ENCODE assay signal across 16 mouse cellular contexts in the genomic region with DNA sequence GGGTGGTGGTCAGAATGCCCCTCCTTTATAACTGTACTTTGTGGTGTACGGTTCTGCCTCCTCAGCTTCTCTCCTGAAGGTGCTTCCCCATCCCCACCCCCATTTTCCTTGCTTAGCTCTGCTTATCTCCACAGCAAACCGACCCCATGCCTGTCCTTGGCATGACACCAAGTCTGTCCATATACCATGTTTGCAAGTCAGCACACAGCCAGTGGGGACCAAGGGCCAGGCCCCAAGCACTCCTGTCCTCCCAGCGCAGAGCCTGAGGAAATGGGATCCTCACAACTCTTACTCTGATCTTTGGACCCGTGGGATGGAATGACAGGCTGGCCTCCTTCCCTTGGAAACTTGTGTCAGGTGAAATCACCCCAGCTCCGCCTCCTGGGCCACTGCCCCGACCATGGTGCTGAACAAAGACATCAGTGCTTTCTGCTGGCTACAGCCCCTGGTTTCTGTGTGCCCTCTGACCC. TPM values are rescaled to one million over a fixed set of nuclear protein-coding genes. Genes with fewer than 3 reads are reported as not detected.
DNase-seq lines count a peak whose midpoint lies in the region; ATAC-seq and TF ChIP-seq lines count a peak whose summit lies in the region.
"Had no signal": no experiment of that assay in that cellular context is flagged by ENCODE, and none has a peak within 500 bp of the region (broad histone marks: within the 10 kb centered on the region; RNA-seq: fewer than 3 reads in every experiment).

No protein-coding gene starts in this region.

- TF ChIP-seq POLR2A in liver, adult 2 months (IDR thresholded peaks at IDR 0.05; ENCODE audit: extremely low read depth, insufficient read depth, low read length) = no peak
- TF ChIP-seq POLR2A in small intestine, adult 2 months (IDR thresholded peaks at IDR 0.05; ENCODE audit: low read depth, low read length) = no peak

- no peaks in the 10 kb centered on the region for H3K79me2 ChIP-seq in liver, adult 2 months (ENCODE audit: control insufficient read depth, insufficient read depth, low read length)

- H3K27ac ChIP-seq in liver, adult 2 months (replicated peaks; ENCODE audit: insufficient read depth, low read depth, low read length) = no peak overlapping the region
- peak overlapping the region; percentile 85 for H3K27ac ChIP-seq in intestine, embryonic 16.5 days (ENCODE audit: low read length)
- H3K27ac ChIP-seq in small intestine, adult 2 months (ENCODE audit: insufficient read depth, low read depth, low read length) = peak overlapping the region; percentile 35; the same call in 1 of the 2 replicates
- H3K27ac ChIP-seq: limb, embryonic 12.5 days had no signal

- no peaks in the 10 kb centered on the region for H3K9me3 ChIP-seq in intestine, embryonic 16.5 days (ENCODE audit: control insufficient read depth, low read length)
- H3K9me3 ChIP-seq: limb, embryonic 12.5 days had no signal

- no peak overlapping the region for H3K4me2 ChIP-seq in intestine, embryonic 16.5 days (ENCODE audit: low read depth, low read length)
- H3K4me2 ChIP-seq: limb, embryonic 12.5 days had no signal

- peak; percentile 77 for ATAC-seq in intestine, embryonic 16.5 days
- ATAC-seq: activated CD4-positive, CD25-positive, alpha-beta regulatory T cell, adult 4 months had no signal

- DNase-seq in liver, adult 2 months (ENCODE audit: extremely low read depth, low read depth, low spot score) = peak; percentile 72
- no peak for DNase-seq in liver
- DNase-seq in kidney, postnatal 14 days = peak; percentile 78
- DNase-seq in thymus, postnatal 25 days = no peak
- DNase-seq in heart, adult 8-10 months (ENCODE audit: low spot score) = no peak
- DNase-seq: embryo, embryonic 11 days; heart, adult 18-20 months; layer of hippocampus, adult 9-11 months; lung, postnatal 4 days; thymus, postnatal 14 days had no signal

- no peak overlapping the region for H3K4me3 ChIP-seq in liver, adult 2 months (ENCODE audit: insufficient read depth, low read depth, low read length)
- H3K4me3 ChIP-seq in intestine, embryonic 16.5 days (ENCODE audit: low read length) = no peak overlapping the region
- H3K4me3 ChIP-seq in small intestine, adult 2 months (ENCODE audit: low read depth, low read length) = no peak overlapping the region
- H3K4me3 ChIP-seq: limb, embryonic 12.5 days had no signal

- no peaks in the 10 kb centered on the region for H3K27me3 ChIP-seq in liver, adult 2 months (ENCODE audit: control insufficient read depth, insufficient read depth, low read length)
- no peaks in the 10 kb centered on the region for H3K27me3 ChIP-seq in intestine, embryonic 16.5 days (replicated peaks; ENCODE audit: control insufficient read depth, insufficient read depth, low read length)
- H3K27me3 ChIP-seq in small intestine, adult 2 months (ENCODE audit: control insufficient read depth, insufficient read depth, low read length) = no peaks in the 10 kb centered on the region
- H3K27me3 ChIP-seq: limb, embryonic 12.5 days had no signal

- H3K36me3 ChIP-seq in liver, adult 2 months (ENCODE audit: control insufficient read depth, insufficient read depth, low read length) = peaks cover 8% of the 10 kb centered on the region
- H3K36me3 ChIP-seq in intestine, embryonic 16.5 days (ENCODE audit: control insufficient read depth, insufficient read depth, low read length) = peaks cover 16% of the 10 kb centered on the region
- peaks cover 40% of the 10 kb centered on the region for H3K36me3 ChIP-seq in small intestine, adult 2 months (ENCODE audit: control insufficient read depth, insufficient read depth, low read length)

- WGBS in liver, adult 2 months = 17% methylated on average over 6 of the region's 6 CpGs
- 53% methylated on average over 6 of the region's 6 CpGs for WGBS in intestine, embryonic 16.5 days
- 20% methylated on average over 6 of the region's 6 CpGs for WGBS in small intestine, adult 2 months

- H3K4me1 ChIP-seq in liver, adult 2 months (ENCODE audit: control insufficient read depth, insufficient read depth, low read length) = peaks cover 7% of the 10 kb centered on the region; the same call in 1 of the 2 replicates
- peaks cover 28% of the 10 kb centered on the region for H3K4me1 ChIP-seq in intestine, embryonic 16.5 days (ENCODE audit: control insufficient read depth, insufficient read depth, low read length)
- H3K4me1 ChIP-seq in small intestine, adult 2 months (ENCODE audit: control insufficient read depth, insufficient read depth, insufficient read length, low read length) = peaks cover 24% of the 10 kb centered on the region

- no peak overlapping the region for H3K9ac ChIP-seq in liver, adult 2 months (ENCODE audit: low read depth, low read length)
- H3K9ac ChIP-seq in intestine, embryonic 16.5 days (ENCODE audit: low read depth, low read length) = peak overlapping the region; percentile 41
- H3K9ac ChIP-seq: limb, embryonic 12.5 days had no signal

- no peak for TF ChIP-seq CTCF in liver, adult 2 months (IDR thresholded peaks at IDR 0.05; ENCODE audit: low read depth, low read length)
- no peak for TF ChIP-seq CTCF in small intestine, adult 2 months (IDR thresholded peaks at IDR 0.05; ENCODE audit: extremely low read depth, insufficient read length, insufficient replicate concordance, low read depth, low read length)

RNA-seq across cellular contexts. Expression of a gene that starts 4.8 kb away (rescaled TPM):
- total RNA-seq in liver, adult 2 months (2014; rRNA removed) = not detected in 2 replicates
- polyA plus RNA-seq in liver, adult 2 months (2012; rRNA removed) = not detected in 2 replicates
- not detected in 2 replicates for polyA plus RNA-seq in intestine, embryonic 16.5 days (2015; fragmentation: Nextera tagmentation; extraction: Ambion mirVana)
- not detected in 2 replicates for polyA plus RNA-seq in small intestine, adult 2 months (2012; rRNA removed)
- not detected for total RNA-seq in heart, adult 8-10 months (2022)
- total RNA-seq: heart, adult 18-20 months; hematopoietic stem cell, adult 5-6 weeks had no signal
- polyA plus RNA-seq: activated CD4-positive, CD25-positive, alpha-beta regulatory T cell, adult 4 months; limb, embryonic 12.5 days; spleen, adult 2 months had no signal

RNA-seq across cellular contexts. Expression of a gene that starts 12.0 kb away (rescaled TPM):
- 0.40 and 0.46 TPM in 2 replicates for total RNA-seq in liver, adult 2 months (2014; rRNA removed)
- polyA plus RNA-seq in liver, adult 2 months (2012; rRNA removed) = 0.26 and 0.62 TPM in 2 replicates
- polyA plus RNA-seq in intestine, embryonic 16.5 days (2015; fragmentation: Nextera tagmentation; extraction: Ambion mirVana) = 0.56 and 0.66 TPM in 2 replicates
- 0.76 and 1.4 TPM in 2 replicates for polyA plus RNA-seq in small intestine, adult 2 months (2012; rRNA removed)
- not detected for total RNA-seq in heart, adult 8-10 months (2022)
- total RNA-seq: heart, adult 18-20 months; hematopoietic stem cell, adult 5-6 weeks had no signal

RNA-seq across cellular contexts. Expression of a gene that starts 14.2 kb away (rescaled TPM):
- 62.2 and 63.3 TPM in 2 replicates for total RNA-seq in liver, adult 2 months (2014; rRNA removed)
- polyA plus RNA-seq in liver, adult 2 months (2012; rRNA removed) = 78.4 and 83.0 TPM in 2 replicates
- 107 and 108 TPM in 2 replicates for polyA plus RNA-seq in intestine, embryonic 16.5 days (2015; fragmentation: Nextera tagmentation; extraction: Ambion mirVana)
- 114 and 183 TPM in 2 replicates for polyA plus RNA-seq in small intestine, adult 2 months (2012; rRNA removed)
- total RNA-seq in heart, adult 8-10 months (2022) = 10 to 100 TPM; 60.7 to 64.8 (median 62.3) TPM

RNA-seq across cellular contexts. Expression of a gene that starts 17.8 kb away (rescaled TPM):
- not detected in 2 replicates for total RNA-seq in liver, adult 2 months (2014; rRNA removed)
- 0.07 TPM in 2 replicates for polyA plus RNA-seq in liver, adult 2 months (2012; rRNA removed)
- polyA plus RNA-seq in intestine, embryonic 16.5 days (2015; fragmentation: Nextera tagmentation; extraction: Ambion mirVana) = 0.16 and 0.23 TPM in 2 replicates
- 1.2 and 3.8 TPM in 2 replicates for polyA plus RNA-seq in small intestine, adult 2 months (2012; rRNA removed)
- total RNA-seq in heart, adult 8-10 months (2022) = under 1 TPM in 1 of 4 experiments, not detected in 3; 0.24 TPM
- total RNA-seq: heart, adult 18-20 months; hematopoietic stem cell, adult 5-6 weeks had no signal

RNA-seq across cellular contexts. Expression of a gene that starts 18.0 kb away (rescaled TPM):
- total RNA-seq in liver, adult 2 months (2014; rRNA removed) = 9.6 and 9.8 TPM in 2 replicates
- 10.5 and 11.4 TPM in 2 replicates for polyA plus RNA-seq in liver, adult 2 months (2012; rRNA removed)
- 16.8 and 21.3 TPM in 2 replicates for polyA plus RNA-seq in intestine, embryonic 16.5 days (2015; fragmentation: Nextera tagmentation; extraction: Ambion mirVana)
- polyA plus RNA-seq in small intestine, adult 2 months (2012; rRNA removed) = 10.5 and 25.3 TPM in 2 replicates
- total RNA-seq in heart, adult 8-10 months (2022) = 10 to 100 TPM in 1 of 4 experiments, 1 to 10 TPM in 3; 6.6 to 10.2 (median 8.2) TPM

Comparison
In these comparisons a context has a peak if more than half of its experiments do, and no peak if none do; other contexts are left out.
1. DNase-seq: peak in liver, adult 2 months (single experiment) and kidney, postnatal 14 days (single experiment); none in liver (single experiment), thymus, postnatal 25 days (single experiment) and heart, adult 8-10 months (single experiment).